Mouse (Mus musculus): Measurements from ENCODE around the gene Ccdc70. TPM values are rescaled to one million over a fixed set of nuclear protein-coding genes. Genes with fewer than 3 reads are reported as not detected.

The Ccdc70 gene
- total RNA-seq, 1 experiment, result not detected

DNA sequence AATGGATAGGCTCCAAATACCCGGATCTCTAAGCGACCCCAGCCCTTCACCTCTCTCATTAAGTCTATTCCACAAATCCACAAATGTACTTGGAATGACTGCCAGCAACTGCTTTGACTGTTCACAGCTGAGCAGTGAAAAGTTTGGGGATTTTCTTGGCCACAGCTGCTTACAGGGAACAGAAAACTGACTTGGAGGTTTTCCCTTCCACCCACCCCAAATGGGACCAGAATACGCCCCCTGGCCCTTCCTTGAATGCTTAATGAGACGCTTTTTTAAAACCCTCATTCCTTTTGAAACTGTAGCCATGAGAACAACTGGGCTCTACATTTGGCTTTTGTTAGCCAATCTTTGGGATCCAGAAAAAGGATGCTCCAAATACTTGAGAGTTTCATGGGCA is 8.6 kb downstream of the Ccdc70 start:
- Histone ChIP-seq H3K9ac (ENCODE audit: insufficient read depth, low read depth, low read length, poor library complexity, severe bottlenecking) (no peak overlapping the region), H3K4me3 (ENCODE audit: insufficient read depth in 1 of 2, low read depth in 1 of 2, low read length in 2 of 2, poor library complexity in 1 of 2, severe bottlenecking in 1 of 2) (no peak overlapping the region), H3K9me3 (ENCODE audit: control insufficient read depth, insufficient read depth, low read depth, low read length) (no peaks in the 10 kb centered on the region), H3K4me1 (ENCODE audit: control insufficient read depth in 2 of 2, insufficient read depth in 2 of 2, low read length in 2 of 2, poor library complexity in 1 of 2) (no peaks in the 10 kb centered on the region), H3K27ac (ENCODE audit: insufficient read depth, low read depth, low read length, poor library complexity, severe bottlenecking) (no peak overlapping the region), H3K36me3 (ENCODE audit: control insufficient read depth, insufficient read depth, low read length, poor library complexity, severe bottlenecking) (no peaks in the 10 kb centered on the region)
- in situ Hi-C loops (cut with MboI; ENCODE audit: low sequenced_read_pairs in 2 of 2, unreplicated experiment in 2 of 2), result no loop called here
- TF ChIP-seq CHD2 (IDR thresholded peaks at IDR 0.05; ENCODE audit: low read depth, low read length), result no peak
- TF ChIP-seq ZC3H11A (IDR thresholded peaks at IDR 0.05; ENCODE audit: borderline replicate concordance, low read depth, low read length), result no peak
- no peak for TF ChIP-seq MAFK (IDR thresholded peaks at IDR 0.05; ENCODE audit: insufficient read depth, low read depth, low read length)
- no peak for DNase-seq (ENCODE audit: low read depth, low spot score)

DNA sequence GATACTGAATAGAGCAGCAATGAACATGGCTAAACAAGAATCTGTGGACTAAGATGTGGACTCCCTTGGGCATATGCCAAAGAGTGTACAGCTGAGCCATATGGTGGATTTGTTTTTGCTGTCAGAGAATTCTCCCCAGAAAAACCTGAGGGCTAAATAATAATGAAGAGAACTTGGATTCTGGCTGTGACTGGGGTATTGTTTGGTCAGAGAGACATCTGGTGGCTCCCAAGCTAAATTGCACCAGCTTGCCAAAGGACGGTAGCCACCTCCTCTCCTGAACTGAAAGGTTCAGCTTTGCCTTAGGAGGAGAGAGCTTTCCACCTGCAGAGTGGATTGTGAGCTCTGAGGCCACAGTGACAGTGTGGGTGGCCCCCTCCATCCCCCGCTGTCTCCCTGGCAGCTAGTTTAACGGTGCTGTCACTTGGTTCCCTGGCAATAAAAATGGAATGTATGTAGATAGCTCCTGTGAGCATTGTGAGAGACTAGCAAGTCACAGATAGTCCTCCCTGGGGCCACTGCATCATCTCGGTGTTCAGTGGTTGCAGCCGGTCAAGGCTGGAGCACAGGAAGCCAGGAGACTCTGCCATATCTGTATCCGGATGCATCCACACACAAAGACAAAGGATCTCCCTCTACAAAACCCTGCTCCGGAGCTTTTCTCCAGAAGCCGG is 12.2 kb downstream of the Ccdc70 start:
- H3K9ac ChIP-seq (ENCODE audit: insufficient read depth, low read depth, low read length, poor library complexity, severe bottlenecking), result no peak overlapping the region
- DNase-seq (ENCODE audit: low read depth, low spot score), result peak; percentile 20
- no peaks in the 10 kb centered on the region for H3K4me1 ChIP-seq (ENCODE audit: control insufficient read depth in 2 of 2, insufficient read depth in 2 of 2, low read length in 2 of 2, poor library complexity in 1 of 2)

DNA sequence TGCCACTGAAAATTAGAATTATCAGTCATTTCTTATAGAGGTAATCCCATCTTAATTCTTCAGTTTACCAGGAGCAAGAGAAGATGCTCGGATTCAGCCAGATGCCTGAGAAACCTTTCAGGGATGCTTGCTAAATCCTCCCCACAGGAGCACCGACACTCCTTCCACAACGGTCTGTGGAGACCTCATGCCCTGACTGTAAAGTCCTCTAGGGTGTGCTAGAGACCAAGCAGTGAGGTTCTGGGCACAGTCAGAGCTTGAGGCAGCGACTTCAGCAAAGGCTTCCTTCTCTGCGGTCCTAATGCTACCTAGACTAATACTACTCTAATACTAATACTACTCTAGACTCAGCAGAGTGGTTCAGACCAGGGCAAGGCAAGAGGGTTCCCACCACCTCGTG is 22.6 kb downstream of the Ccdc70 start:
- Histone ChIP-seq H3K27ac (ENCODE audit: insufficient read depth, low read depth, low read length, poor library complexity, severe bottlenecking) (no peak overlapping the region), H3K9ac (ENCODE audit: insufficient read depth, low read depth, low read length, poor library complexity, severe bottlenecking) (no peak overlapping the region), H3K9me3 (ENCODE audit: control insufficient read depth, insufficient read depth, low read depth, low read length) (no peaks in the 10 kb centered on the region), H3K36me3 (ENCODE audit: control insufficient read depth, insufficient read depth, low read length, poor library complexity, severe bottlenecking) (no peaks in the 10 kb centered on the region), H3K4me3 (ENCODE audit: insufficient read depth in 1 of 2, low read depth in 1 of 2, low read length in 2 of 2, poor library complexity in 1 of 2, severe bottlenecking in 1 of 2) (no peak overlapping the region), H3K4me1 (ENCODE audit: control insufficient read depth in 2 of 2, insufficient read depth in 2 of 2, low read length in 2 of 2, poor library complexity in 1 of 2) (no peaks in the 10 kb centered on the region)
- no peak for TF ChIP-seq ZNF384 (IDR thresholded peaks at IDR 0.05; ENCODE audit: low read depth, low read length)
- TF ChIP-seq CHD2 (IDR thresholded peaks at IDR 0.05; ENCODE audit: low read depth, low read length), result no peak
- TF ChIP-seq HCFC1 (IDR thresholded peaks at IDR 0.05; ENCODE audit: borderline replicate concordance, insufficient read depth, low read length), result no peak
- no peak for TF ChIP-seq MAFK (IDR thresholded peaks at IDR 0.05; ENCODE audit: insufficient read depth, low read depth, low read length)
- TF ChIP-seq ZC3H11A (IDR thresholded peaks at IDR 0.05; ENCODE audit: borderline replicate concordance, low read depth, low read length), result peak; percentile 70; the same call in 1 of the 2 replicates
- in situ Hi-C loops (cut with MboI; ENCODE audit: low sequenced_read_pairs in 2 of 2, unreplicated experiment in 2 of 2), result loop anchor here in 1 of 2 experiments (10.0 kb wide), 1 partner anchor 133 kb away; the partner anchor contains the start of gene Nek5
- peak; percentile 38 for DNase-seq (ENCODE audit: low read depth, low spot score)

More for the DNA sequence above, 12.2 kb downstream of the Ccdc70 start:
- H3K27ac ChIP-seq (ENCODE audit: insufficient read depth, low read depth, low read length, poor library complexity, severe bottlenecking), result no peak overlapping the region
- no peaks in the 10 kb centered on the region for H3K9me3 ChIP-seq (ENCODE audit: control insufficient read depth, insufficient read depth, low read depth, low read length)
- H3K4me3 ChIP-seq (ENCODE audit: insufficient read depth in 1 of 2, low read depth in 1 of 2, low read length in 2 of 2, poor library complexity in 1 of 2, severe bottlenecking in 1 of 2), result no peak overlapping the region
- TF ChIP-seq ZC3H11A (IDR thresholded peaks at IDR 0.05; ENCODE audit: borderline replicate concordance, low read depth, low read length), result peak; percentile 78; the same call in 1 of the 2 replicates
- TF ChIP-seq HCFC1 (IDR thresholded peaks at IDR 0.05; ENCODE audit: borderline replicate concordance, insufficient read depth, low read length), result no peak
- no peaks in the 10 kb centered on the region for H3K36me3 ChIP-seq (ENCODE audit: control insufficient read depth, insufficient read depth, low read length, poor library complexity, severe bottlenecking)
- in situ Hi-C loops (cut with MboI; ENCODE audit: low sequenced_read_pairs in 2 of 2, unreplicated experiment in 2 of 2), result no loop called here

DNA sequence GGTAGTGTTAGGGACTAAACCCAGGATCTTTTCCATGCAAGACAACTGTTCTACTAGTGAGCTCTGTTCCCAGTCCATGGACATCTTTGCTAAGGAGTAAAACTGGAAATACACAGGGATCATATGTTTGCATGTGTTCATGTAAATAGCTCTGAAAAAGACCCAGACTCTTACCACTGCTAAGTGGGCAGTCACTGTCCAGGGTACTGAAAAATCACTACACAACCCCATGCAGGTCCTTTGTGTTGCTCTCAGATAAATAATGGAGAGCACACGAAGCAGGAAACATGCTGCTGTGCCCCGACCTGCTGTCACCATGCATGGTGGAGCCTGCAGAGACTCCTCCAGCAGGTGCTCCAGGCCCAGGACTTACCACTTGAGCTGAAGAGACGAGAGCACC is 25.6 kb downstream of the Ccdc70 start:
- Histone ChIP-seq H3K4me1 (ENCODE audit: control insufficient read depth in 2 of 2, insufficient read depth in 2 of 2, low read length in 2 of 2, poor library complexity in 1 of 2) (no peaks in the 10 kb centered on the region), H3K9ac (ENCODE audit: insufficient read depth, low read depth, low read length, poor library complexity, severe bottlenecking) (no peak overlapping the region), H3K36me3 (ENCODE audit: control insufficient read depth, insufficient read depth, low read length, poor library complexity, severe bottlenecking) (no peaks in the 10 kb centered on the region), H3K27ac (ENCODE audit: insufficient read depth, low read depth, low read length, poor library complexity, severe bottlenecking) (no peak overlapping the region), H3K9me3 (ENCODE audit: control insufficient read depth, insufficient read depth, low read depth, low read length) (no peaks in the 10 kb centered on the region), H3K4me3 (ENCODE audit: insufficient read depth in 1 of 2, low read depth in 1 of 2, low read length in 2 of 2, poor library complexity in 1 of 2, severe bottlenecking in 1 of 2) (no peak overlapping the region)
- no peak for TF ChIP-seq HCFC1 (IDR thresholded peaks at IDR 0.05; ENCODE audit: borderline replicate concordance, insufficient read depth, low read length)
- TF ChIP-seq ZNF384 (IDR thresholded peaks at IDR 0.05; ENCODE audit: low read depth, low read length), result no peak
- no peak for TF ChIP-seq ZC3H11A (IDR thresholded peaks at IDR 0.05; ENCODE audit: borderline replicate concordance, low read depth, low read length)
- no peak for TF ChIP-seq CHD2 (IDR thresholded peaks at IDR 0.05; ENCODE audit: low read depth, low read length)
- no peak for TF ChIP-seq MAFK (IDR thresholded peaks at IDR 0.05; ENCODE audit: insufficient read depth, low read depth, low read length)
- in situ Hi-C loops (cut with MboI; ENCODE audit: low sequenced_read_pairs in 2 of 2, unreplicated experiment in 2 of 2), result loop anchor here in 1 of 2 experiments (10.0 kb wide), 1 partner anchor 130 kb away; the partner anchor contains the start of gene Nek5
- peak; percentile 36 for DNase-seq (ENCODE audit: low read depth, low spot score)
